Comparison of ENCODE assay signal across 23 mouse cellular contexts in genomic region chr2:73747297-73747696, GRCm38 (mm10). TPM values are rescaled to one million over a fixed set of nuclear protein-coding genes. Genes with fewer than 3 reads are reported as not detected.
DNase-seq lines count a peak whose midpoint lies in the region; ATAC-seq and TF ChIP-seq lines count a peak whose summit lies in the region.
"Had no signal": no experiment of that assay in that cellular context is flagged by ENCODE, and none has a peak within 500 bp of the region (broad histone marks: within the 10 kb centered on the region; RNA-seq: fewer than 3 reads in every experiment).

No protein-coding gene starts in this region.

- H3K27me3 ChIP-seq in testis, adult 2 months (ENCODE audit: control insufficient read depth, insufficient read depth, low read length): no peaks in the 10 kb centered on the region
- H3K27me3 ChIP-seq: CH12.LX; embryonic facial prominence, embryonic 12.5 days; forebrain, embryonic 13.5 days; forebrain, embryonic 15.5 days had no signal

- no peak for DNase-seq in frontal cortex, adult 2 months (ENCODE audit: extremely low spot score in 1 of 2, low spot score in 1 of 2)
- no peak for DNase-seq in testis, postnatal 10 days (ENCODE audit: low spot score)
- no peak for DNase-seq in thymus, postnatal 14 days
- DNase-seq: adrenal gland, adult 2 months; adrenal gland, postnatal 10 days; adrenal gland, postnatal 25 days; B cell, adult 2 months; cerebellum, adult 11-12 months; cerebellum, adult 2 months; cerebellum, adult 9-11 months; cerebellum, postnatal 14 days; cerebellum, postnatal 36 days; forebrain, postnatal 0 days had no signal

- H3K36me3 ChIP-seq in testis, adult 2 months (ENCODE audit: control insufficient read depth, insufficient read depth, low read length): no peaks in the 10 kb centered on the region
- H3K36me3 ChIP-seq: embryonic facial prominence, embryonic 12.5 days; forebrain, embryonic 15.5 days; G1E had no signal

- peak; percentile 79 for ATAC-seq in frontal cortex, adult (ENCODE audit: low TSS enrichment)
- ATAC-seq: CD4-positive, CD25-positive, alpha-beta regulatory T cell, adult 4 months; forebrain, embryonic 13.5 days; forebrain, embryonic 15.5 days; forebrain, postnatal 0 days had no signal

- H3K4me3 ChIP-seq in testis, adult 2 months (ENCODE audit: control insufficient read depth, low read depth, low read length): peak overlapping the region; percentile 38
- no peak overlapping the region for H3K4me3 ChIP-seq in cortical plate, adult 2 months (ENCODE audit: insufficient read depth, low read length)
- H3K4me3 ChIP-seq: embryonic facial prominence, embryonic 10.5 days; embryonic facial prominence, embryonic 12.5 days; forebrain, embryonic 13.5 days; forebrain, embryonic 15.5 days had no signal

- H3K4me1 ChIP-seq in testis, adult 2 months (ENCODE audit: control insufficient read depth, insufficient read depth, low read length): no peaks in the 10 kb centered on the region
- no peaks in the 10 kb centered on the region; the same call in 1 of the 2 replicates for H3K4me1 ChIP-seq in cortical plate, adult 2 months (ENCODE audit: control insufficient read depth, insufficient read depth, low read length)
- H3K4me1 ChIP-seq: forebrain, embryonic 13.5 days; forebrain, embryonic 15.5 days had no signal

- no peak overlapping the region for H3K27ac ChIP-seq in testis, adult 2 months (ENCODE audit: control insufficient read depth, insufficient read depth, low read depth, low read length)
- H3K27ac ChIP-seq in cortical plate, adult 2 months (ENCODE audit: insufficient read depth, low read length): no peak overlapping the region
- H3K27ac ChIP-seq: embryonic facial prominence, embryonic 10.5 days; embryonic facial prominence, embryonic 12.5 days; forebrain, embryonic 13.5 days; forebrain, embryonic 15.5 days had no signal

- TF ChIP-seq CTCF in testis, adult 2 months (IDR thresholded peaks at IDR 0.05; ENCODE audit: control insufficient read depth, insufficient read depth, insufficient replicate concordance, low read depth, low read length): no peak
- 0 out of 2 replicates have a peak, but pooled peaks have one; percentile 36 for TF ChIP-seq CTCF in cortical plate, adult 2 months (IDR thresholded peaks at IDR 0.05; ENCODE audit: extremely low read depth, insufficient read depth, low read length)

- TF ChIP-seq POLR2A in testis, adult 2 months (IDR thresholded peaks at IDR 0.05; ENCODE audit: control insufficient read depth, low read depth, low read length): no peak
- no peak for TF ChIP-seq POLR2A in cortical plate, adult 2 months (IDR thresholded peaks at IDR 0.05; ENCODE audit: extremely low read depth, insufficient read depth, low read length)

RNA-seq across cellular contexts. Expression of gene Chn1, which starts 27.8 kb away (rescaled TPM):
- polyA plus RNA-seq in frontal cortex, adult 2 months (2012; rRNA removed): 1,037 and 1,069 TPM in 2 replicates
- 118 and 122 TPM in 2 replicates for polyA plus RNA-seq in testis, adult 2 months (2012; rRNA removed)
- polyA plus RNA-seq in cortical plate, adult 2 months (2012; rRNA removed): 1,631 and 1,734 TPM in 2 replicates
